Mouse (Mus musculus) 3T3-L1 (cell line): Measurements from ENCODE around the gene Mettl7b.

Experiments
- DNase-seq: peaks from one replicate; pipeline ENCODE4 v3.0.0-alpha.2; 2015; ENCODE audit warnings: low read depth, low spot score

Mettl7b gene

DNA sequence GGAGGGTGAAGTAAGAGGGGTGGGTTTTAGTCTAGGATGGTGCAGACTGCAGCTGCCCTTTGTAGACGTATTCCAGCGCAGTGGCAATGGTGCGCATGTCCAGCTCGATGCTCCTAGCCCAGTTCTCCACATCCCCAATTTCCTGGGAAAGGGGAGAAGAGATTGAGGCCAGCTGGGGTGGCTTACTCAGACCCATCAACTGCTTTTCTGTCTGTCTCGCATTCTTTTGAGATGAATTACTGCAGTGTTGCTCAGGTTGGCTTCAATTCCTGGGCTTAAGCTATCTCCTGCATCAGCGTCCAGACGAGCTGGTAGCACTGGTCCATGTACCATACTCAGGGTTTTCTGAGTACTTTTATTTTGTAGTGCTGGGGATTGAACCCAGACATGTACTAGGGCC is 40.8 kb downstream of the Mettl7b start:
- DNase-seq, result peak; percentile 83

DNA sequence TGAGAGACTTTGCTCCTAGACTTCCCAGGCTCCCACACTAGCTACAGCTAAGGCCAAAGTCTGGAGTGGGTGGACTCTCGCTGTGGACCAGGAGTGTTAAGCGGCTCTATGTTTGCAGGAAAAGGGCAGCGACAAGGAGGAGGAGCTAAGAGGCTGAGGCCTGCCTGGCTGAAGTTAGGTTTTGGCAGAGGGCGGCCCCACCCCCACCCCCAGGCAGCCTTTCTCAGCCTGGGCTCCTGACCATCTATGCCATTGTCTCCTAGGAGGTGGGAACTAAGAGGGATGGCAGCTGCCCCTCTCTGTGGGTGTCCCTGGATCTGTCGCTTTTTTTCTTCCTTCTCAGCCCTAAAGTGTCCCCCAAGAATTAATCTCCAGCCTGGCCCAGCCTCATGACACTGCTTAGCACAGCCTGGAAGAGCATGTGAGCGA is 41.6 kb downstream of the Mettl7b start:
- peak; percentile 77 for DNase-seq

DNA sequence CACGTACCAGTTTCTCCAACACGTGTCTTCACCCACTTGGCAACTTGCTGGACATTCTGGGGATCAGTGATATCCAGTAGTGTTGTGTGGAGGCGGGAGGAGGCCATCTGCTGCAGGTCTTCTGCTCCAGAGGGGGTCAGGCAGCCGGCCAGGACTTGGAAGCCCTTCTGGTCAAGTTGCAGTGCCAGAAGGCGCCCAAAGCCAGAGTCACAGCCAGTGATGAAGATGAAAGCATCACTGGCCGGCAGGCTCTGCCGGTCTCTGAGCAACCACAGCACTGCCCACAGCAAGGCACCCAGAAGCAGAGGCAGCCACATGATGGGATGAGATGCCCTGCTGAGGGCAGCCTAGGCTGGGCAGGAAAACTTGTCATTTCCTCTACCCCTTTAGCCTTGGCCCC is 42.5 kb downstream of the Mettl7b start:
- DNase-seq, result peak; percentile 58

DNA sequence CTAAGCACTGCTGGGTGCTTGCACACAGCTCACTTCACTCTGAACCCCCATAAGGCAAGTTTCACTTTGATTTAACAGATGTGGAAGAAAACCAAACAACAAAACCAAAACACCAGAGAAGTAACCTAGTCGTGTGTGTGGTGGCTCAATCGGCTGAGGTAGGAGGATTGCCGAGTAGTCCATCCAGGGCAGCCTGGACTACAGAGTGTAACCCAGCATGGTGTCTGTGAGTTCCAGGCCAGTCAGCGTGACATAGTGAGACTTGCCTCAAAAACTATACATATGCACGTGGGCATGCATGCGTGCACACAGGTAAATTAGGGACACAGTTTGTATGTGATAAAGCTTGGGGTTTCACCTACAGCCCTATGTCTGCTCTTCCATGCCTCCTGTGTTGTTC is 43.4 kb downstream of the Mettl7b start:
- DNase-seq, result no peak

DNA sequence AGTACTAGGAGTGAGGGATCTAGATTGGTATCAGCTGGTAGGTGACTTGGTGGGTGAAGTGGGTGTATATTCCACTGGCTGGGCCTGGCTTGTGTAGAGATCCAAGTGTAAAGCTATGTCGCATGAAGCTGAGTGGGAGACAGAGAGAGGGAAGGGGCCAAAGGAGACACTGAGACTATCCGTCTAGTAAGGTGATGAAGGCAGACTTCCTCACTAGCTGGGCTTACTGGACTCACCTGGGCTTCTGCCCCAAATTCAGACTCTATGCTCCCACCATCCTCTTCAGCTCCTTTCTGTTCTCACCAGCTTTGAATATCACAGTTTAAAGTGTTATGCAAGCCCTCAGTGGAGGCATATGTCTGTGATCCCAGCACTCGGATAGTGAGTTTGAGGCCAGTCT is 44.1 kb downstream of the Mettl7b start:
- DNase-seq, result no peak

DNA sequence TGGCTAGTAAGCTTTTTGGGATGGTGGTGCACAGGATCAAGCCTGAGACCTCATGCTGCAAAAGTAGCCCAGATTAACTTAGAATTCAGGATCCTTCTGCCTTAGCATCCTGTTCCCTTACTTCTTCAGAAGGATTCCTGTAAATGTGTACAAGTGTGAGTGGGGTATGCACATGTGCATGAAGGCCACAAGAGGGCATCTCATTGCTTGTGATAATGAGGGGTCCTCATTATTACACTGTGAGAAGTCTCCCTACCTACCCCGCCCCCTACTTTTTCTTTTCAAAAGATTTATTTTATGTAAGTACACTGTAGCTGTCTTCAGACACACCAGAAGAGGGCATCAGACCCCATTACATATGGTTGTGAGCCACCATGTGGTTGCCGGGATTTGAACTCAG is 45.2 kb downstream of the Mettl7b start:
- DNase-seq, result no peak

- no peak for DNase-seq
Observed at GRCm38 (mm10) chr10:128913696-128914095, 47.1 kb downstream of the Mettl7b start.

DNA sequence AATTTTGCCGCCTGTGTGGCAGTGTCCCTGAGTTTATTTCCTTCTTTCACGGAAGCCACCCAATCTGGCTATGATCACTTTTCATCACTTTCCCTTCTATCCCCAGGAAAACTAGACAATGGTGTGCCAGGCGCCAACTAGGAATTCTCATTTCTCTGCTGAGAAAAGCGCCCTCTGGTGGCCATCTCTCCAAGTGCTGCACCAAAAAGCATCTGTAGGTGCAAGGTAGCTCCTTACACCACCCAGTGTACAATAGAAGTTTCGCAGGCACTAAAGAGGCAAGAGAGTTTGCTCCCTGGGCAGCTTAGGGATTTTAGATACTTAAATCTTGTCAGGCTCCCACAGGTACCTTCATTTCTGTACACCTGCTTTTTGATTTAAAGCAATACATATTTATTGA is 47.6 kb downstream of the Mettl7b start:
- DNase-seq, result peak; percentile 97

GRCm38 (mm10) chr10:128912791-128913190 is 48.0 kb downstream of the Mettl7b start:
- no peak for DNase-seq

GRCm38 (mm10) chr10:128912268-128912667 is 48.5 kb downstream of the Mettl7b start:
- no peak for DNase-seq

DNA sequence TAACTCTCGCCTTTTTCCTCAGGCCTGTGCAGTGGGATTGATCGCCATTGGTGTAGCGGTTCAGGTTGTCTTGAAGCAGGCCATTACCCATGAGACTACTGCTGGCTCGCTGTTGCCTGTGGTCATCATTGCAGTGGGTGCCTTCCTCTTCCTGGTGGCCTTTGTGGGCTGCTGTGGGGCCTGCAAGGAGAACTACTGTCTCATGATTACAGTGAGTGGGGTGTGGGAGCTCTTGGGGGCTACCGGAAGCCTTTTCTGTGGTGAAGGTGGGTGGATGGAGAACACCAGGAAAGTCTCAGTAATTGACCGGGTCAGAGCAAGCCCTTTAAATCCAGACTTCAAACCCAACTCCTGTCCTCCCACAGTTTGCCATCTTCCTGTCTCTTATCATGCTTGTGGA is 49.4 kb downstream of the Mettl7b start:
- no peak for DNase-seq

- peak; percentile 67 for DNase-seq
Observed at GRCm38 (mm10) chr10:128910066-128910841, 50.5 kb downstream of the Mettl7b start.

DNA sequence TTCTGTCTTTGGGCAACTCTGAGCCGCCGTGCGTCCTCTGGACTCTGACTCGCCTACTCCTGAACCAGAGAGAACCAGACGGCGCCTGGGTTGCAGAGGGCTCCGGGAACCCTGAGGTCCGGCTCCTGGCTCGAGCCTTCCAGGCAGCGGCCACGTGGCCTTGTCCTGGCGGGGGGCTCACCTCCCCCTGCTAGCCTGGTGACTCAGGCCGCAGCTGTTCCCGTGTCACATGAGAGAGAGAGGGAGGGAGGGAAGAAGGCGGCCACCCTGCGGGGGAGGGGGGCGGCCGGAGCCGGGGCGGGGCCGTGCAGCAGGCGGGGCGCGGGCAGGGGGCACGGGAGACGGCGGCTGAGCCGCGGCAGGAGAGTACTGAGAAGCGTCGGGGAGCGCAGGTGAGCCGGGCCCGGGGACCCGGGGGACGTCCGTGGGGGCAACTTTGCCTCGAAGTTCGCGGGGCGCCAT is 51.2 kb downstream of the Mettl7b start:
- DNase-seq, result peak; percentile 88

GRCm38 (mm10) chr10:128908778-128909448 is 51.9 kb downstream of the Mettl7b start:
- peak; percentile 59 for DNase-seq
